Mouse (Mus musculus) colon, adult 2 months (tissue): ENCODE results near the gene Vdr. TPM values are rescaled to one million over a fixed set of nuclear protein-coding genes. Genes with fewer than 3 reads are reported as not detected.

ENCODE experiments used
- polyA plus RNA-seq: library from polyadenylated mRNA; depleted of rRNA; stranded (reverse); fragments of >200 nt; gene quantifications from 2 replicates; pipeline ENCODE4 v1.2.3, GENCODE M21; 2012; rRNA removed

Gene Vdr
- polyA plus RNA-seq, result 139 and 140 TPM in 2 replicates

DNA sequence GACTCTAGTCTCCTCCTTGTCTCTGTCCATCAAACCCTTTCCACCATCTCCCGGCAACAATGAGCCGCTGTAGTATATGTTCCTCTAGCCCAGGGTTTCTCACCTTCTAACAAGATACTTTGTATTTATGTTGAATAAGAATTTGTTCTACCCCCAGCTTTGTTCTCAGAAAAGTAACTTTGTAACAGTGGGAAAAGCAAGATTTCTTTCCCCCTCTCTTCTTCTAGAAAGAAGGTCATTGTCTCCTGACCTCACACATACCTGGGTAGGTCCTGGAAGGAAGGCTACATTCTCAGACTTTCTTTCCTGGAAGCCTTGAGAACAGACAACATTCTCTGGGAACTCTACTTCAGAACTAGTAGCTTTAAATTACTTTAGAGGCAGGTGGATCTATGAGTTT is at the start of gene Vdr:
Vdr (minus strand) TSS at position 101 of the 400 bp plus-strand sequence.

DNA sequence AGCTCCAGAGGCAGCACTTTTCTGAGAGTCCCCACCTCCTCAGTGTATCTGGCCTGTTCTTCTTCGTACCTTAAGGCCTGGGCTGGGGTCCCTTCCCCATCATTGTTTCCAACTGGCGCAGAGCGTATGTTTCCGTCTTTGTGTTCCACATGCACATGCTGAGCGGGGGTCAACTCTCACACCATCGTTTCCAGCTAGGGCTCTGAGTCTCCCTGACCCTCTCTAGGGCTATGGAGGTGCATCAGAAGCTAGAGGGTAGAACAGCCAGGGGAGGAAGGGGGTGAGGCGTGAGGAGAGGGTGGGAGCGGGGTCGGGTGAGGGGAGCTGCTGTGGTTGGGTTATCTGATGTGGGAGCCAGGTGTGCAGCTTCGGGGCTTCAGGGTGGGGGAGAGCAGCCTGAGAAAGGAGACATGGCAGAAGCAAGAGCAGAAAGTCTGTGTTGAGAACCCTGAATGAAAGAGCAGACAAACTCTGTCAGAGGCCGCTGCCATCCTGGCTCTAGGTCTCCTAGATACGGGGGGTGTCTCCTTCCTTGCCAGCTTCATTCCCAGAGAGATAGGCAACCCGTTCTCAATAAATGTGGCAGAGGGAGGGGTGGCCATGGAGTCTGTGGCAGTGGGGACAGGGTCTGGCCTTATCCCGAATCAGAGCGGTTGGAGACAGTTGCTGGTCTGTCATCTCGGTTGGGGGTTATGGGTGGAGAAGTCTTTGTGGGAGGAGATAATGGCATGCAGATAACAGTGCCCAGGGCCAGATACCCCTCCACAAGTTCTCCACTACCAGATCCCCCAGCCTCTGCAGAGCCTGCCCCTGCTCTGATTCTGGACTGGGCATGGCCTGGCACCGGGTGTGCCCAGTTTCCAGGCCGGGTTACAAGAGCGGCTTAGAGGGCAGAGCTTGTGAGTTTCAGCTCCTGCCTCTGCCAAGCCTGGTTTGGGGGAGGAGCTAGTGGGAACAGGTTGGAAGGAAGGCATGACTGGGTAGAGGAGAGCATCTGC is 66.1 kb downstream of the Vdr start, which contains the start of gene Hdac7:
Hdac7 (minus strand) TSS at position 466 of the 998 bp plus-strand sequence.

Other genes starting within 250 kb of the Vdr start
- 2.2 and 2.5 TPM in 2 replicates for gene Rpap3, start 204.8 kb downstream of the Vdr start, polyA plus RNA-seq
- 0.43 and 0.49 TPM in 2 replicates for gene Endou, start 179.3 kb downstream of the Vdr start, polyA plus RNA-seq
- gene Rapgef3, start 142.7 kb downstream of the Vdr start, polyA plus RNA-seq, result 53.5 and 54.2 TPM in 2 replicates
- gene Slc48a1, start 132.1 kb downstream of the Vdr start, polyA plus RNA-seq, result 54.0 and 68.6 TPM in 2 replicates
- gene Hdac7, start 66.1 kb downstream of the Vdr start, polyA plus RNA-seq, result 42.7 and 49.6 TPM in 2 replicates
- 22.4 and 23.5 TPM in 2 replicates for gene Tmem106c, start 53.6 kb upstream of the Vdr start, polyA plus RNA-seq
- gene Col2a1, start 94.1 kb upstream of the Vdr start, polyA plus RNA-seq, result 0.10 TPM in 1 of 2 replicates, not detected in the other
- 12.9 and 13.2 TPM in 2 replicates for gene Pfkm, start 182.0 kb upstream of the Vdr start, polyA plus RNA-seq
- gene Senp1, start 183.1 kb upstream of the Vdr start, polyA plus RNA-seq, result 6.2 and 6.8 TPM in 2 replicates